Mouse (Mus musculus): ENCODE measurements around the gene H2-Eb1. TPM values are rescaled to one million over a fixed set of nuclear protein-coding genes. Genes with fewer than 3 reads are reported as not detected.

Gene H2-Eb1
- total and polyA plus RNA-seq, 3 experiments: not detected

- ATAC-seq (ENCODE audit: extremely low read depth, insufficient number of reproducible peaks, low FRiP score, poor library complexity, severe bottlenecking) (no peak), DNase-seq (ENCODE audit: low spot score) (no peak)
- H3K4me1 ChIP-seq (ENCODE audit: insufficient read depth, low read depth, low read length): no peaks in the 10 kb centered on the region
- TF ChIP-seq TAL1 (conservative IDR thresholded peaks at IDR 0.05; ENCODE audit: low read depth, low read length): no peak
- TF ChIP-seq GATA1 (IDR thresholded peaks at IDR 0.05; ENCODE audit: borderline replicate concordance, low read length): no peak
- TF ChIP-seq CTCF (IDR thresholded peaks at IDR 0.05; ENCODE audit: low read depth, low read length): no peak
- no peak for TF ChIP-seq POLR2AphosphoS5 (IDR thresholded peaks at IDR 0.05; ENCODE audit: insufficient replicate concordance, low read depth, low read length)
- TF ChIP-seq GATA2 (IDR thresholded peaks at IDR 0.05; ENCODE audit: borderline replicate concordance, low read depth, low read length): no peak
- no peaks in the 10 kb centered on the region for H3K36me3 ChIP-seq (replicated peaks)
- no peak overlapping the region for H3K4me3 ChIP-seq (ENCODE audit: low read depth, low read length)
- peaks cover 19% of the 10 kb centered on the region for H3K27me3 ChIP-seq (ENCODE audit: insufficient read depth, low read length)
- H3K9me3 ChIP-seq (replicated peaks): no peaks in the 10 kb centered on the region
These were observed 12.1 kb upstream of the H2-Eb1 start for GRCm38 (mm10) chr17:34293533-34293932.

GRCm38 (mm10) chr17:34294249-34294648, 11.4 kb upstream of the H2-Eb1 start:
- TF ChIP-seq POLR2AphosphoS5 (IDR thresholded peaks at IDR 0.05; ENCODE audit: insufficient replicate concordance, low read depth, low read length) (no peak), GATA2 (IDR thresholded peaks at IDR 0.05; ENCODE audit: borderline replicate concordance, low read depth, low read length) (no peak), TAL1 (conservative IDR thresholded peaks at IDR 0.05; ENCODE audit: low read depth, low read length) (no peak), CTCF (IDR thresholded peaks at IDR 0.05; ENCODE audit: low read depth, low read length) (no peak), GATA1 (IDR thresholded peaks at IDR 0.05; ENCODE audit: borderline replicate concordance, low read length) (no peak)
- Histone ChIP-seq H3K36me3 (replicated peaks) (no peaks in the 10 kb centered on the region), H3K27me3 (ENCODE audit: insufficient read depth, low read length) (peaks cover 16% of the 10 kb centered on the region), H3K4me1 (ENCODE audit: insufficient read depth, low read depth, low read length) (no peaks in the 10 kb centered on the region), H3K4me3 (ENCODE audit: low read depth, low read length) (no peak overlapping the region), H3K9me3 (replicated peaks) (no peaks in the 10 kb centered on the region)
- DNase-seq (ENCODE audit: low spot score) (no peak), ATAC-seq (ENCODE audit: extremely low read depth, insufficient number of reproducible peaks, low FRiP score, poor library complexity, severe bottlenecking) (no peak)

- no peak for ATAC-seq (ENCODE audit: extremely low read depth, insufficient number of reproducible peaks, low FRiP score, poor library complexity, severe bottlenecking)
- TF ChIP-seq GATA2 (IDR thresholded peaks at IDR 0.05; ENCODE audit: borderline replicate concordance, low read depth, low read length): no peak
- Histone ChIP-seq H3K4me3 (ENCODE audit: low read depth, low read length) (no peak overlapping the region), H3K4me1 (ENCODE audit: insufficient read depth, low read depth, low read length) (no peaks in the 10 kb centered on the region), H3K36me3 (replicated peaks) (no peaks in the 10 kb centered on the region), H3K27me3 (ENCODE audit: insufficient read depth, low read length) (peaks cover 16% of the 10 kb centered on the region), H3K9me3 (replicated peaks) (no peaks in the 10 kb centered on the region)
- DNase-seq (ENCODE audit: low spot score): no peak
These were observed 10.4 kb upstream of the H2-Eb1 start for GRCm38 (mm10) chr17:34295307-34295706.

GRCm38 (mm10) chr17:34295891-34296794, 9.5 kb upstream of the H2-Eb1 start:
- ATAC-seq (ENCODE audit: extremely low read depth, insufficient number of reproducible peaks, low FRiP score, poor library complexity, severe bottlenecking): no peak
- no peak overlapping the region for H3K4me3 ChIP-seq (ENCODE audit: low read depth, low read length)
- no peak for DNase-seq (ENCODE audit: low spot score)
- peaks cover 18% of the 10 kb centered on the region for H3K27me3 ChIP-seq (ENCODE audit: insufficient read depth, low read length)
- H3K4me1 ChIP-seq (ENCODE audit: insufficient read depth, low read depth, low read length): no peaks in the 10 kb centered on the region
- TF ChIP-seq GATA1 (IDR thresholded peaks at IDR 0.05; ENCODE audit: borderline replicate concordance, low read length) (no peak), GATA2 (IDR thresholded peaks at IDR 0.05; ENCODE audit: borderline replicate concordance, low read depth, low read length) (no peak), POLR2AphosphoS5 (IDR thresholded peaks at IDR 0.05; ENCODE audit: insufficient replicate concordance, low read depth, low read length) (no peak), CTCF (IDR thresholded peaks at IDR 0.05; ENCODE audit: low read depth, low read length) (no peak), TAL1 (conservative IDR thresholded peaks at IDR 0.05; ENCODE audit: low read depth, low read length) (no peak)
- H3K9me3 ChIP-seq (replicated peaks): no peaks in the 10 kb centered on the region
- no peaks in the 10 kb centered on the region for H3K36me3 ChIP-seq (replicated peaks)

GRCm38 (mm10) chr17:34299356-34299755, 6.3 kb upstream of the H2-Eb1 start:
- H3K4me1 ChIP-seq (ENCODE audit: insufficient read depth, low read depth, low read length): no peaks in the 10 kb centered on the region
- no peak for DNase-seq (ENCODE audit: low spot score)
- H3K27me3 ChIP-seq (ENCODE audit: insufficient read depth, low read length): peaks cover 18% of the 10 kb centered on the region
- TF ChIP-seq POLR2AphosphoS5 (IDR thresholded peaks at IDR 0.05; ENCODE audit: insufficient replicate concordance, low read depth, low read length) (no peak), CTCF (IDR thresholded peaks at IDR 0.05; ENCODE audit: low read depth, low read length) (no peak), GATA2 (IDR thresholded peaks at IDR 0.05; ENCODE audit: borderline replicate concordance, low read depth, low read length) (no peak), TAL1 (conservative IDR thresholded peaks at IDR 0.05; ENCODE audit: low read depth, low read length) (no peak), GATA1 (IDR thresholded peaks at IDR 0.05; ENCODE audit: borderline replicate concordance, low read length) (no peak)
- H3K9me3 ChIP-seq (replicated peaks): no peaks in the 10 kb centered on the region
- H3K4me3 ChIP-seq (ENCODE audit: low read depth, low read length): no peak overlapping the region
- no peak for ATAC-seq (ENCODE audit: extremely low read depth, insufficient number of reproducible peaks, low FRiP score, poor library complexity, severe bottlenecking)
- no peaks in the 10 kb centered on the region for H3K36me3 ChIP-seq (replicated peaks)

GRCm38 (mm10) chr17:34300071-34300470, 5.6 kb upstream of the H2-Eb1 start:
- no peaks in the 10 kb centered on the region for H3K36me3 ChIP-seq (replicated peaks)
- TF ChIP-seq CTCF (IDR thresholded peaks at IDR 0.05; ENCODE audit: low read depth, low read length): no peak
- no peak for TF ChIP-seq TAL1 (conservative IDR thresholded peaks at IDR 0.05; ENCODE audit: low read depth, low read length)
- TF ChIP-seq GATA2 (IDR thresholded peaks at IDR 0.05; ENCODE audit: borderline replicate concordance, low read depth, low read length): no peak
- TF ChIP-seq GATA1 (IDR thresholded peaks at IDR 0.05; ENCODE audit: borderline replicate concordance, low read length): no peak
- no peak for TF ChIP-seq POLR2AphosphoS5 (IDR thresholded peaks at IDR 0.05; ENCODE audit: insufficient replicate concordance, low read depth, low read length)
- H3K4me3 ChIP-seq (ENCODE audit: low read depth, low read length): no peak overlapping the region
- no peaks in the 10 kb centered on the region for H3K4me1 ChIP-seq (ENCODE audit: insufficient read depth, low read depth, low read length)
- H3K27me3 ChIP-seq (ENCODE audit: insufficient read depth, low read length): peaks cover 18% of the 10 kb centered on the region
- ATAC-seq (ENCODE audit: extremely low read depth, insufficient number of reproducible peaks, low FRiP score, poor library complexity, severe bottlenecking): no peak
- H3K9me3 ChIP-seq (replicated peaks): no peaks in the 10 kb centered on the region
- DNase-seq (ENCODE audit: low spot score): no peak

Measured in G1E (cell line).